Mouse (Mus musculus) spleen, embryonic (tissue): ENCODE data around the gene Gm10681.
"Not testable (repeated sequence)": the region's sequence is repeated elsewhere in the genome, so short reads cannot be mapped to it uniquely, and the experiment has no call there.

Source experiments
- CTCF ChIA-PET: fragments of 350-600 bp; sonication (Branson Sonifier 250); formaldehyde crosslinking; loops from one replicate; lab custom pipeline; 2022; lab: Charles Lee

The Gm10681 gene

DNA sequence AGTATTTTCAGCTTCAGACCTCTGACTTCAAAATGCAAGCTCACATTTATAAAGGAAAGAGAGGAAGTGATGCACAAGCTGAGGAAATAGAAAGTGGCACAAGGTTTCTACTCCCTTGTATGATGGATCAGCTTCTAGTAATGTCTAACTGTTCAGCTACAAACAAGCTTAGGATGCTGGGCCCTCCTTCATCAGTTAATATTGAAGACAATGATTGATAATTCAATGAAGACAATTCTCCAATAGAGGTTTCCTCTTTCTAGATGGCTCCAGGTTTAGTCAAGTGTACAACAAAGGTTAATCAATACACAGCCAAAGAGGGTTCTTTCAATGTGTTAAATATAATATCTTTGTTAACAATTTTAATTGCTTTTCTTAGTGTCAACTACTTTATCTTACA lies at the start of gene Gm10681:
Gm10681 (minus strand) TSS at position 101 of the 400 bp plus-strand sequence.
- CTCF ChIA-PET, result interaction anchor here (0.7 kb wide), 1 partner anchor 1495 kb away, joined by 3 read pairs; no protein-coding TSS in a partner anchor

DNA sequence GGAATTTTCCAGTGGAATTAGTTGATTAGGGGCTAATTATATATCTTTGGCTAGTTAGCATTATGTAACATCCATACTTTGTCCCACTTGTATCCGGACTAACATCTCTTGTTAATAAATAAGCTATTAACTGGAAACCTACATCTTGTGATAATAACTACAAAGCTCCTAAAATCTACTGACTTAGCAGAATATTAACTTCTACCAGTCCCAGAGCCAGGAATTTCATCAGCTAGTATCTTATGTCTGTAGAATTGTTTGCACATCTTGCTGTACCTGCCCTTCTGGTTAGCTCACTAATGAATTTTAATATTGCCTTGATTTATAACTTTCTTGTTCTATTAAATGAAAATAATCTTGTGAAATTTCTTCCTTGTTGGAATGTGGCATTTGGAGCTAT lies 46.5 kb upstream of the Gm10681 start:
- CTCF ChIA-PET, result no interaction called here

DNA sequence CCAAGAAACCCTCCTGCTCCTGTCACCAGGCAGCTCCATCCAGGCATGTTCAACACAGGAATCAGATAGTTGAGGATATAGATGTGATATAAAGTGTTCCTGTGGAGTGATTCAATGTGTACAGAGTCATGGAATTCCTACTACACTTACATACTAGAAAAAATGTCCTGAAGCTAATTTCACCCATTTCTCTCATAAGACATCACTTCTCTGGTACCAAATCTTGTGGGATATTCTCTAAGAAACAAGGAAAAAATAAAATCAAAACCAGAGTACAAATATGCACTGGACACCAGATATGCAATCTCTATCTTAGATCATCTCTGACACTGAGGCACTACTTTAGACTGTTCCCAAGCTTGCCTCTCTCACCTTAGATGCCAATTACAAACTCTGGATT lies 41.5 kb upstream of the Gm10681 start, which contains the start of gene Hsd3b5:
Hsd3b5 (minus strand) TSS at position 101 of the 400 bp plus-strand sequence.
- CTCF ChIA-PET, result no interaction called here

DNA sequence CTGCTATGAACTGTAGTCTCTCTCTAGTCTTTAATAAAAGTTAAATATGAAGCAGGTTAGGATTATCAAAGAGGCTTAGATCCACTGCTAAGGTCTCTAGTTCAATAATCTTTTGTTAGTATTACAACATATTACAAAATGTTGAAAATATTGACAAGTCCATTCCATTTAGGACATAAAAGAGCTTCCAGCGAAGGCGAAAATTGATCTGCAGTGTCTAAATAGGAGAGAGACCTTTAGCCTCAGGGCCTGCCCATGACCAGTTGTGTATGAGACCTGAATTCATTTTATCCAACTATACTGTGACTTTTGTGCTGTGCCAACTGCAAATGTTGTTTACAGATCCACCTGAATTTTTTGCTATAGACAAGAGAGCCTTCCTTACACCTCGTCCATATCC lies 41.0 kb upstream of the Gm10681 start:
- CTCF ChIA-PET, result no interaction called here

DNA sequence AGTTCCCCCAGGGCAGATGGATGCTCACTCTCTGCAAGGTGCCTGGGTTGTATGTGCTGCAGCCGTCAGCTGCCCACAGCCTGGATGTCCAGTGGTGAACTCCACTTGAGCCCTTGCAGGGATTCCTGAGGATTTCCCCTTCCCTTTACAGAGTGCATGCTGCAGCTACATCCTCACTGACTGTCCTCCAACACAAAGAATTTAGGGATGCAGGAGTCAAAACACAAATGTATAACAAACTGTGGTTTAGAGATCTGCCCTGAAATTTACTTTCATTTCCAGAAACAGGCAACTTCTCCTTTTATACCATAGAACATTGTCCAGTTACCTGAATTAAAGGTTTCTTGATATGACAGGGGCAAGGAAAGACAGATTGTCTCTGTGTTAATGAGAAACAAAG lies 28.2 kb upstream of the Gm10681 start:
- CTCF ChIA-PET, result not testable (repeated sequence)

DNA sequence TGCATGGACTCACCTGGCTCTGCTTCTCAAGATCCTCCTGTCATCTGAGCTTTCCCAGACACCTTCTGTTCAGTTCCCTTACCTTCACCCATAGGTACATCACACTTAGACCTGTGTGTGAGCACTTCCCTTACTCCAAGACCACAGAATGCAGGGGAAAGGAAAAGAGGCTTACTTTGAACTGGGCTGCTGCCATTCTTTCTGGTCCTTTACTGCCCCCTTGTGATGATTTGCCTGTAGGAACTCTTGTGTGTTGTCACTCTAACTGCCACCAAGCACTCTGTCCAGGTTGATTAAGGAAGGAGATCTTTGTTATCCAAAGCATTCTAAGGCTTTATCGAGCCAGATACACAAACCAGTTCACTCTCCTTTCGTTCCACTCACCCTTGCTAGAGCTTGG lies 27.6 kb upstream of the Gm10681 start:
- CTCF ChIA-PET, result not testable (repeated sequence)

DNA sequence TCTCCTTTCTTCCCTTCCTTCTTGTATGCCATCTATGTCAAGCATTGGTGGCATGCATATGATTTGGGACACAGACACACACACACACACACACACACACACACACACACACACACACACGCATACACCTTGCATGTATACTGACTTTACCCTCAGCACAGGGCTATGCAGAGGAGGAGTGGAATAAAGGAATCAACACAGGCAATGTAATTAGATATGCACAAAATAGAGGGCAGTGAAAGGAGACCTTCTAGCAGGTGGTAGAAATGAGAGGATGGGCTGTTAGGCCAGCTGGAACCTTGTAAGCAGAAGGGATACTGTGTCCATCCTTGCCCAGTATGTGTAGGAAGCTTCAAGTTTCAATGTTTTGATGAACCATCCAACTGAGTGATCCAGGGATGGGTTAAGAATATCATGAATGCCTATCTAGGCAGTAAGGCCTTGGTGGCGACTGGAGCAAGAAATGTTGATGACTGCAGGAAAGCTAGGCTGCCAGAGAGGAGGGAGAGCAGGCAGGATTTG lies 25.9 kb upstream of the Gm10681 start:
- CTCF ChIA-PET, result not testable (repeated sequence)

DNA sequence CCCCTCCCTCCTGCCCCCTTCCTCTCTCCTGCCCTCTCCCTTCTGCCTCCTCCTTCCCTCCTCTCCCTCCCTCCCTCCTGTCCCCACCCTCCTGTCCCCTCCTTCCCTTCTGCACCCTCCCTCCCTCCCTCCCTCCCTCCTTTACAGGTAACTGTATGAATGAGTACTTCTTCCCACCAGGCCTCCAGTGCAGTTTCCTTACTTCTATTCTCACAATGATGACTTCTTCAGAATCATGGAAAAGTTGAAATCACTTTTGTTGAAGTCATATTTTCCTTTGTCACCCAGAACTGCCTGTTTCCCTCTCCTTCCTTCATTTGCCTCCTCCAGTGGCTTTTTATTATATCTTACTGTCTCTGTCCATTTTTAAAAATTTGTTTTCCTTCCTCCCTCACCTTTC lies 25.4 kb upstream of the Gm10681 start:
- CTCF ChIA-PET, result no interaction called here

DNA sequence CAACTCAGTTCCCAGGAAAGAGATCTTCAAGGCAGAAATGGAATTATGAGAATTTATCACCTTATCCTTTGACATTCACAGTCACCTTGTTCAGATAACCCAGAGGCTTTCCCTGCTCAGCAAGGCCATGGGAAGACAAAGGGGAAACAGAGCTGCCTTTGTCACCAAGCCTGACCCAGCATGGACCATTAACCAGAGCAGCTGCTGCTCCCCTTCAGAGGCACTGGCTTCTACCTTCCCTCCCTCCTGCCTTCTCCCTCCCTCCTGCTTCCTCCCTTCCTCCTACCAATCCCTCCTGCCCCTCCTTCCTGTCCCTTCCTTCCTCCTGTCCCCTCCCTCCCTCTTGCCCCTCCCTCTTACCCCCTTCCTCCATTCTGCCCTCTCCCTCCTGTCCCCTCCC lies 24.9 kb upstream of the Gm10681 start:
- CTCF ChIA-PET, result not testable (repeated sequence)

DNA sequence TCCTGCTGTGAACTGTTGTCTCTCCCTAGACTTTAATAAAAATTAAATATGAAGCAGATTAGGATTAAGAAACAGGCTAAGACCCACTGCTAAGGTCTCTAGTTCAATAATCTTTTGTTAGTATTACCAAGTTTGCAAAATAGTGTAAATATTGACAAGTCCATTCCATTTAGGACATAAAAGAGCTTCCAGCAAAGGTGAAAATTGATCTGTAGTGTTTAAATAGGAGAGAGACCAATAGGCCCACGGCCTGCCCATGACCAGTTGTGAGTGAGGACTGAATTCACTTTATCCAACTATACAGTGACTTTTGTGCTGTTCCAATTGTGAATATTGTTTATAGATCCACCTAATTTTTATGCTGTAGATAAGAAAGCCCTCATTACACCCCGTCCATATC lies 886 bp downstream of the Gm10681 start:
- CTCF ChIA-PET, result no interaction called here

DNA sequence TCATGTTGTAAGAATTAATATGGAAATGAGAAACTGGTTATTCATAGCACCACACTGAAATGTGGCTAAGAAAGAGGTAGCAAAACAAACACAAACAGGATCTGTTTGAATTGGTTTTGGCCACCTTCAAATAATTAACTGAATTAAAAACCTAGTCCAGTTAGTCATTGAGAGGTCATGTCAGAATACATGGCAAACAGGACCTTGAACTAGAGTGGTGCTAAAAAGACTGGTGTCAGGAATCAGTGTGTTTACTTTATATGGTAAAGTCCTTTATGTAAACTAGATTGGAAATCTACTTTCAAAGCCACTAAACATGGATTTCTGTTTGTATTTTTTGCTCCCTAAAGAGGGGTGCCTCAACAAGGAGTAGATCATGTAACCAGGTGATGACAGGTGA lies 6.0 kb downstream of the Gm10681 start:
- CTCF ChIA-PET, result not testable (repeated sequence)

DNA sequence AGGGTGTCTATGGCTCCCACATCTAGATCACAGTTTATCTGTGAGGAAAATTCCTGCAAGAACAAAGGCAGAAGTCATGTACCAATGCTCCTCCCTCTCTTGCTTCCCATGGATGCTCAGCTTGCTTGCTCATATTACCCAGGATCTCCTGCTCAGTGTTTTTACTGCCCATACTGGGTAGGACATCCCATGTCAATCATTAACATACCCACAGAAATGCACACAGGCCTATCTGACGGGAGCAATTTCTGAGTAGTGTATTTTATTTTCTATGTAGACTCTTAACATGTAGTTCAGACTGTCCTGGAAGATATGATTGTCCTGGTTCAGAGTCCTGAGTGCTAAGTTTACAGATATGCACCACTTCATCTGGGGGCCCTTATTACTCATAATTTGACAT lies 6.4 kb downstream of the Gm10681 start:
- CTCF ChIA-PET, result not testable (repeated sequence)

DNA sequence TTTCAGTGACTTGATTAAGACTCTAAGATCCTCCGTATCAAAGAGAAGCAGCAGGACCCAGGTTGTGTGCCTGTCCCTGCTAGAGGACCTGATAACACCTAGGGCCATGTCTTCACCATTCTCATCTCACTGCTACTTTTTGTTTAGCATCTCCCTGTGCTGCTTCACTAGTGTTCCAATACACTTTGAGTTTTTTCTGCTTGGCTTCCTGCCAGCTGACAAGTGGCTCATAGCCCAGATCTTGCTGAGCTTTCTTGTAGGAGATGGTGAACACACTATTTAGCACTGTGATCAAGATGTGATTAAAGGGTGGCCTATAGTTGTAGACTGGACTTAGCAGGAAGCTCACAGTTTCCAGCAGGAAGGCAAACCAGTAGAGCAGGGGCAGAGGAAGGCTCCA lies 7.6 kb downstream of the Gm10681 start:
- CTCF ChIA-PET, result not testable (repeated sequence)

DNA sequence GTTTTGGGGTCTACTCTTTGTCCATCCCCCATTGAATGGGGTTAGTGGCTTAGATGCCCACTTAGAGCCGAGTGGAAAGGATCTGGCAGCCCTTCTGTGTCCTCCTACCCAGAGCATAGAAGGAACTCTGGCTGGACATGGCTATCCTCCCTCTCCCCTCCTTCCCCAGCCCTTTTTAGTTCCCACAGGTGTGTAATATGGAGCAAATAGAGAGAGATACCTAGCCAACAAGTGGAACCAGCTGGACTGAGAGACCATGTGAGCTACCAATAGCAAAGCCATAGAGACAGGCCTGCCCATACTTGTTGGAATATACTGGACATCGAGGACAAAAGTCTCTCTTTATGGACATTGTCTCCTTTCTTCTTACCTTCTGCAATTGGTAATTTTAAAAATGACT lies 20.9 kb downstream of the Gm10681 start:
- CTCF ChIA-PET, result not testable (repeated sequence)

DNA sequence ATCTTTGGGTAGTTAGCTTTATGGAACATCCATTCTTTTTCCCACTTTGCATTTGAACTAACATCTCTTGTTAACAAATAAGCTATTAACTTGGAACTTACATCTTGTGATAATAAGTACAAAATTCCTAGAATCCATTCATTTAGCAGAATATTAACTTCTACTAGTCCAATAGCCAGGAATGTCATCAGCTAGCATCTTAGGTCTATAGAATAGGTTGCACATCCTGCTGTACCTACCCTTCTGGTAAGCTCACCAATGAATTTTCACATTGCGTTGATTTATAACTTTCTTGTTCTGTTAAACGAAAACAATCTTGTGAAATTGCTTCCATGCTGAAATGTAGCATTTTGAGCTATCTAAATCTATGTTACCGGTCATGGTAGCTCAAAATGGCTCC lies 23.7 kb downstream of the Gm10681 start:
- CTCF ChIA-PET, result not testable (repeated sequence)

DNA sequence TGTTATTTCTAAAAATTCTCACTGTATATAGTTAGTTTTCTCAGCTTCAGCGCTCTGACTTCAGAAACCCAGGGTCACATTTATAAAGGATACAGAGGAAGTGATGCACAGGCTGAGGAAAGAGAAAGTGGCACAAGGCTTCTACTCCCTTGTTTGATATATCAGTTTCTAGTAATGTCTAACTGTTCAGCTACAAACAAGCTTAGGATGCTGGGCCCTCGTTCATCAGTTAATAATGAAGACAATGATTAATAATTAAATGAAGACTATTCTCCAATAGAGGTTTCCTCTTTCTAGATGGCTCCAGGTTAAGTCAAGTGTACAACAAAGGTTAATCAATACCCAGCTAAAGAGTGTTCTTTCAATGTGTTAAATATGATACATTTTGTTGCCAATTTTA lies 24.8 kb downstream of the Gm10681 start:
- CTCF ChIA-PET, result not testable (repeated sequence)

DNA sequence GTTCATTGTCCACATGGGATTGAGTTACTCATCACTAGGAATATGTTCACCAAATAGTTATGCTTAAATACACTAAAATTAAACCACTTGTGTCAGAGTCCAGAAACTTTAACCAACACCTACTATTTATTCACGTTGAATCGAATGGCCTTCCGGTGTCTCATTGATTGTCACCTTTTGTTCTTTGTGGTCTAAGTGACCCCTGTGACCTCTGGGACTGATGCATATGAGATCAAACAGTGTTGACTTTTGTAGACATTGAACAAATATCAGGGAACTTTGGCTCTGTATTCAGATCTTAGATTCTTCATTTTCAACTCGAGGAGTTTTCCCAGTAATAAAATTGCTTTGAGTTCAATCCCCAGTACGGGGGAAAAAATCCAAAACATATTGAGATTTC lies 27.9 kb downstream of the Gm10681 start:
- CTCF ChIA-PET, result not testable (repeated sequence)

DNA sequence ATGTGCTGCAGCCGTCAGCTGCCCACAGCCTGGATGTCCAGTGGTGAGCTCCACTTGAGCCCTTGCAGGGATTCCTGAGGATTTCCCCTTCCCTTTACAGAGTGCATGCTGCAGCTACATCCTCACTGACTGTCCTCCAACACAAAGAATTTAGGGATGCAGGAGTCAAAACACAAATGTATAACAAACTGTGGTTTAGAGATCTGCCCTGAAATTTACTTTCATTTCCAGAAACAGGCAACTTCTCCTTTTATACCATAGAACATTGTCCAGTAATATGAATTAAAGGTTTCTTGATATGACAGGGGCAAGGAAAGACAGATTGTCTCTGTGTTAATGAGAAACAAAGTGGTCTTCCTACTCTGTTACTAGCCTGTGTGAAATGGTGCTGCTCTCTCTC lies 37.8 kb downstream of the Gm10681 start:
- CTCF ChIA-PET, result not testable (repeated sequence)

DNA sequence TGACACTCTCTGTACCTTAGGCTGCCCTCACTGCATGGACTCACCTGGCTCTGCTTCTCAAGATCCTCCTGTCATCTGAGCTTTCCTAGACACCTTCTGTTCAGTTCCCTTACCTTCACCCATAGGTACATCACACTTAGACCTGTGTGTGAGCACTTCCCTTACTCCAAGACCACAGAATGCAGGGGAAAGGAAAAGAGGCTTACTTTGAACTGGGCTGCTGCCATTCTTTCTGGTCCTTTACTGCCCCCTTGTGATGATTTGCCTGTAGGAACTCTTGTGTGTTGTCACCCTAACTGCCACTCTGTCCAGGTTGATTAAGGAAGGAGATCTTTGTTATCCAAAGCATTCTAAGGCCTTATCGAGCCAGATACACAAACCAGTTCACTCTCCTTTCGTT lies 38.4 kb downstream of the Gm10681 start:
- CTCF ChIA-PET, result not testable (repeated sequence)

DNA sequence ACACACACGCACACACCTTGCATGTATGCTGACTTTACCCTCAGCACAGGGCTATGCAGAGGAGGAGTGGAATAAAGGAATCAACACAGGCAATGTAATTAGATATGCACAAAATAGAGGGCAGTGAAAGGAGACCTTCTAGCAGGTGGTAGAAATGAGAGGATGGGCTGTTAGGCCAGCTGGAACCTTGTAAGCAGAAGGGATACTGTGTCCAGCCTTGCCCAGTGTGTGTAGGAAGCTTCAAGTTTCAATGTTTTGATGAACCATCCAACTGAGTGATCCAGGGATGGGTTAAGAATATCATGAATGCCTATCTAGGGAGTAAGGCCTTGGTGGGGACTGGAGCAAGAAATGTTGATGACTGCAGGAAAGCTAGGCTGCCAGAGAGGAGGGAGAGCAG lies 40.1 kb downstream of the Gm10681 start:
- CTCF ChIA-PET, result not testable (repeated sequence)

DNA sequence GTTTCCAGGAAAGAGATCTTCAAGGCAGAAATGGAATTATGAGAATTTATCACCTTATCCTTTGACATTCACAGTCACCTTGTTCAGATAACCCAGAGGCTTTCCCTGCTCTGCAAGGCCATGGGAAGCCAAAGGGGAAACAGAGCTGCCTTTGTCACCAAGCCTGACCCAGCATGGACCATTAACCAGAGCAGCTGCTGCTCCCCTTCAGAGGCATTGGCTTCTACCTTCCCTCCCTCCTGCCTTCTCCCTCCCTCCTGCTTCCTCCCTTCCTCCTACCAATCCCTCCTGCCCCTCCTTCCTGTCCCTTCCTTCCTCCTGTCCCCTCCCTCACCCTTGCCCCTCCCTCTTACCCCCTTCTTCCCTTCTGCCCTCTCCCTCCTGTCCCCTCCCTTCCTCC lies 41.0 kb downstream of the Gm10681 start:
- CTCF ChIA-PET, result not testable (repeated sequence)

DNA sequence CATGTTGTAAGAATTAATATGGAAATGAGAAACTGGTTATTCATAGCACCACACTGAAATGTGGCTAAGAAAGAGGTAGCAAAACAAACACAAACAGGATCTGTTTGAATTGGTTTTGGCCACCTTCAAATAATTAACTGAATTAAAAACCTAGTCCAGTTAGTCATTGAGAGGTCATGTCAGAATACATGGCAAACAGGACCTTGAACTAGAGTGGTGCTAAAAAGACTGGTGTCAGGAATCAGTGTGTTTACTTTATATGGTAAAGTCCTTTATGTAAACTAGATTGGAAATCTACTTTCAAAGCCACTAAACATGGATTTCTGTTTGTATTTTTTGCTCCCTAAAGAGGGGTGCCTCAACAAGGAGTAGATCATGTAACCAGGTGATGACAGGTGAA lies 63.6 kb downstream of the Gm10681 start:
- CTCF ChIA-PET, result not testable (repeated sequence)

DNA sequence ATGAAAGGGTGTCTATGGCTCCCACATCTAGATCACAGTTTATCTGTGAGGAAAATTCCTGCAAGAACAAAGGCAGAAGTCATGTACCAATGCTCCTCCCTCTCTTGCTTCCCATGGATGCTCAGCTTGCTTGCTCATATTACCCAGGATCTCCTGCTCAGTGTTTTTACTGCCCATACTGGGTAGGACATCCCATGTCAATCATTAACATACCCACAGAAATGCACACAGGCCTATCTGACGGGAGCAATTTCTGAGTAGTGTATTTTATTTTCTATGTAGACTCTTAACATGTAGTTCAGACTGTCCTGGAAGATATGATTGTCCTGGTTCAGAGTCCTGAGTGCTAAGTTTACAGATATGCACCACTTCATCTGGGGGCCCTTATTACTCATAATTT lies 64.1 kb downstream of the Gm10681 start:
- CTCF ChIA-PET, result not testable (repeated sequence)

DNA sequence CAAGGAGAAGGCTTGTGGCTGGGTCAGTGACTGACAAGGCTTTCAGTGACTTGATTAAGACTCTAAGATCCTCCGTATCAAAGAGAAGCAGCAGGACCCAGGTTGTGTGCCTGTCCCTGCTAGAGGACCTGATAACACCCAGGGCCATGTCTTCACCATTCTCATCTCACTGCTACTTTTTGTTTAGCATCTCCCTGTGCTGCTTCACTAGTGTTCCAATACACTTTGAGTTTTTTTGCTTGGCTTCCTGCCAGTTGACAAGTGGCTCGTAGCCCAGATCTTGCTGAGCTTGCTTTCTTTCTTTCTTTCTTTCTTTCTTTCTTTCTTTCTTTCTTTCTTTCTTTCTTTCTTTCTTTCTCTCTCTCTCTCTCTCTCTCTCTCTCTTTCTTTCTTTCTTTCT lies 65.8 kb downstream of the Gm10681 start:
- CTCF ChIA-PET, result not testable (repeated sequence)
